Mouse (Mus musculus) cortical plate, adult 2 months (tissue): ENCODE data around the gene Olfr190.
"Not testable (repeated sequence)": the region's sequence is repeated elsewhere in the genome, so short reads cannot be mapped to it uniquely, and the experiment has no call there.

ENCODE experiments used
- CTCF ChIP-seq: fragments of 200-500 bp; IDR thresholded peaks from 2 replicates; pipeline ENCODE4 v1.5.1; 2011; ENCODE audit warnings: mild to moderate bottlenecking, control low read depth, low read length; ENCODE audit not compliant: insufficient read depth; ENCODE audit errors: extremely low read depth
- POLR2A ChIP-seq: fragments of 200-500 bp; IDR thresholded peaks from 2 replicates; pipeline ENCODE4 v1.6.1; 2011; ENCODE audit warnings: mild to moderate bottlenecking, low read length, control low read depth; ENCODE audit not compliant: insufficient read depth; ENCODE audit errors: extremely low read depth

GRCm38 (mm10) chr16:59062411-59062810 is 15.4 kb downstream of the Olfr190 start:
- TF ChIP-seq CTCF, POLR2A: not testable (repeated sequence)
